In genomic region chr5:121395621-121396020, GRCm38 (mm10) we compare ENCODE assay signal across 34 mouse cellular contexts.
"Had no signal": no experiment of that assay in that cellular context is flagged by ENCODE, and none has a peak within 500 bp of the region (broad histone marks: within the 10 kb centered on the region; RNA-seq: fewer than 3 reads in every experiment).

No protein-coding gene starts in this region.

- H3K9ac ChIP-seq: heart, embryonic 12.5 days; heart, embryonic 13.5 days; heart, embryonic 15.5 days; hindbrain, embryonic 12.5 days; hindbrain, embryonic 13.5 days; hindbrain, embryonic 14.5 days; hindbrain, embryonic 15.5 days; intestine, embryonic 15.5 days; kidney, embryonic 15.5 days had no signal

- H3K9me3 ChIP-seq: heart, embryonic 10.5 days; heart, embryonic 12.5 days; heart, embryonic 13.5 days; heart, embryonic 15.5 days; hindbrain, embryonic 10.5 days; hindbrain, embryonic 12.5 days; hindbrain, embryonic 13.5 days; hindbrain, embryonic 15.5 days; intestine, embryonic 15.5 days; kidney, embryonic 15.5 days had no signal

- DNase-seq: heart, postnatal 10 days; heart, postnatal 14 days; heart, postnatal 36 days; heart, postnatal 4 days; kidney, adult 11 months; kidney, adult 2 months; kidney, adult 8-10 months; kidney, adult 9 months; kidney, postnatal 10 days; kidney, postnatal 14 days; kidney, postnatal 25 days; kidney, postnatal 36 days; kidney, postnatal 4 days; layer of hippocampus, adult 9-11 months; layer of hippocampus, postnatal 36 days had no signal

- H3K27ac ChIP-seq: heart, embryonic 10.5 days; heart, embryonic 13.5 days; heart, embryonic 15.5 days; hindbrain, embryonic 10.5 days; hindbrain, embryonic 12.5 days; hindbrain, embryonic 13.5 days; hindbrain, embryonic 14.5 days; hindbrain, embryonic 15.5 days; hindbrain, postnatal 0 days; intestine, embryonic 15.5 days; kidney, embryonic 15.5 days; kidney, postnatal 0 days; layer of hippocampus, adult 2 months had no signal

- H3K4me2 ChIP-seq: heart, embryonic 11.5 days; heart, embryonic 12.5 days; heart, embryonic 13.5 days; heart, embryonic 15.5 days; hindbrain, embryonic 12.5 days; hindbrain, embryonic 13.5 days; hindbrain, embryonic 14.5 days; hindbrain, embryonic 15.5 days; intestine, embryonic 15.5 days; kidney, embryonic 15.5 days had no signal

- H3K27me3 ChIP-seq: heart, embryonic 12.5 days; heart, embryonic 13.5 days; heart, embryonic 15.5 days; hindbrain, embryonic 12.5 days; hindbrain, embryonic 13.5 days; hindbrain, embryonic 15.5 days; intestine, embryonic 15.5 days; kidney, embryonic 15.5 days had no signal

- ATAC-seq: hindbrain, embryonic 16.5 days; hindbrain, postnatal 0 days; inflammation-experienced regulatory T-cells, adult 6 months; intestine, embryonic 15.5 days; intestine, embryonic 16.5 days; intestine, postnatal 0 days had no signal

- H3K36me3 ChIP-seq: heart, embryonic 10.5 days; heart, embryonic 12.5 days; heart, embryonic 13.5 days; heart, embryonic 15.5 days; hindbrain, embryonic 12.5 days; hindbrain, embryonic 13.5 days; hindbrain, embryonic 15.5 days; intestine, embryonic 15.5 days had no signal

- H3K4me3 ChIP-seq: heart, embryonic 10.5 days; heart, embryonic 12.5 days; heart, embryonic 13.5 days; heart, embryonic 15.5 days; hindbrain, embryonic 10.5 days; hindbrain, embryonic 12.5 days; hindbrain, embryonic 13.5 days; hindbrain, embryonic 15.5 days; intestine, embryonic 15.5 days; kidney, embryonic 15.5 days; layer of hippocampus, adult 2 months had no signal
